In genomic region chr14:122478574-122479011, GRCm38 (mm10) we compare ENCODE assay signal across 11 mouse cellular contexts. TPM values are rescaled to one million over a fixed set of nuclear protein-coding genes. Genes with fewer than 3 reads are reported as not detected.
DNase-seq lines count a peak whose midpoint lies in the region; ATAC-seq and TF ChIP-seq lines count a peak whose summit lies in the region.
"Had no signal": no experiment of that assay in that cellular context is flagged by ENCODE, and none has a peak within 500 bp of the region (broad histone marks: within the 10 kb centered on the region; RNA-seq: fewer than 3 reads in every experiment).

No protein-coding gene starts in this region.

- H3K27ac ChIP-seq in ES-E14 (ENCODE audit: insufficient read depth, low read depth, low read length, poor library complexity, severe bottlenecking) = no peak overlapping the region
- no peak overlapping the region for H3K27ac ChIP-seq in embryonic facial prominence, embryonic 15.5 days (replicated peaks)
- H3K27ac ChIP-seq in limb, embryonic 14.5 days (replicated peaks; ENCODE audit: low read depth, low read length) = peak overlapping the region; percentile 43; the same call in 1 of the 2 replicates

- H3K9ac ChIP-seq in ES-E14 (ENCODE audit: insufficient read depth, low read depth, low read length, poor library complexity, severe bottlenecking) = peak overlapping the region; percentile 8
- H3K9ac ChIP-seq in embryonic facial prominence, embryonic 15.5 days = no peak overlapping the region
- peak overlapping the region; percentile 66 for H3K9ac ChIP-seq in limb, embryonic 14.5 days (ENCODE audit: low read depth, low read length, severe bottlenecking)

- H3K27me3 ChIP-seq in embryonic facial prominence, embryonic 15.5 days = peaks cover 94% of the 10 kb centered on the region
- peaks cover 75% of the 10 kb centered on the region for H3K27me3 ChIP-seq in limb, embryonic 14.5 days (ENCODE audit: control insufficient read depth, insufficient read depth, low read length)

- peak overlapping the region; percentile 56 to 73 for H3K4me3 ChIP-seq in ES-E14 (ENCODE audit: insufficient read depth in 1 of 2, low read depth in 1 of 2, low read length in 2 of 2, poor library complexity in 1 of 2, severe bottlenecking in 1 of 2)
- H3K4me3 ChIP-seq in embryonic facial prominence, embryonic 15.5 days (replicated peaks) = peak overlapping the region; percentile 19; the same call in 1 of the 2 replicates
- H3K4me3 ChIP-seq in limb, embryonic 14.5 days (replicated peaks; ENCODE audit: low read length) = peak overlapping the region; percentile 58

- no peak for TF ChIP-seq POLR2A in limb, embryonic 14.5 days (IDR thresholded peaks at IDR 0.05; ENCODE audit: borderline replicate concordance, extremely low read depth, insufficient read depth, insufficient read length)

- in situ Hi-C loops in ES-E14 (cut with MboI; ENCODE audit: low sequenced_read_pairs in 2 of 2, unreplicated experiment in 2 of 2) = no loop called here

- DNase-seq in B cell, adult 2 months = peak; percentile 37 to 57
- no peak for DNase-seq in ES-E14 (ENCODE audit: low read depth, low spot score)
- no peak for DNase-seq in limb, embryonic 14.5 days (ENCODE audit: low spot score)
- no peak for DNase-seq in urinary bladder, postnatal 14 days (ENCODE audit: low spot score)
- no peak for DNase-seq in T-cell, adult 2 months (ENCODE audit: low spot score)
- DNase-seq in thymus, postnatal 0 days (ENCODE audit: low spot score) = no peak
- DNase-seq in lung, postnatal 25 days (ENCODE audit: low spot score) = no peak
- DNase-seq: adrenal gland, postnatal 25 days had no signal

- no peak for ATAC-seq in embryonic facial prominence, embryonic 15.5 days (ENCODE audit: insufficient number of reproducible peaks, low FRiP score, low TSS enrichment, low read depth)
- no peak for ATAC-seq in limb, embryonic 14.5 days (ENCODE audit: low FRiP score, low read depth)

- peaks cover 0 to 3% of the 10 kb centered on the region in 2 experiments; a peak in 2 of 4 replicates for H3K4me1 ChIP-seq in ES-E14 (ENCODE audit: control insufficient read depth in 2 of 2, insufficient read depth in 2 of 2, low read length in 2 of 2, poor library complexity in 1 of 2)
- H3K4me1 ChIP-seq in embryonic facial prominence, embryonic 15.5 days = peaks cover 33% of the 10 kb centered on the region
- peaks cover 5% of the 10 kb centered on the region; the same call in 1 of the 2 replicates for H3K4me1 ChIP-seq in limb, embryonic 14.5 days (ENCODE audit: control insufficient read depth, insufficient read depth, low read length)

- H3K36me3 ChIP-seq in ES-E14 (ENCODE audit: control insufficient read depth, insufficient read depth, low read length, poor library complexity, severe bottlenecking) = peaks cover 12% of the 10 kb centered on the region
- H3K36me3 ChIP-seq in embryonic facial prominence, embryonic 15.5 days = no peaks in the 10 kb centered on the region
- H3K36me3 ChIP-seq in limb, embryonic 14.5 days (ENCODE audit: control insufficient read depth, insufficient read depth, low read length) = no peaks in the 10 kb centered on the region

- H3K4me2 ChIP-seq in embryonic facial prominence, embryonic 15.5 days (replicated peaks) = no peak overlapping the region
- H3K4me2 ChIP-seq in limb, embryonic 14.5 days (replicated peaks; ENCODE audit: low read depth, low read length, severe bottlenecking) = peak overlapping the region; percentile 65

- WGBS in embryonic facial prominence, embryonic 15.5 days = under 1% methylated on average over 22 of the region's 22 CpGs
- 6% methylated on average over 22 of the region's 22 CpGs for WGBS in limb, embryonic 14.5 days

- no peaks in the 10 kb centered on the region for H3K9me3 ChIP-seq in ES-E14 (ENCODE audit: control insufficient read depth, insufficient read depth, low read depth, low read length)
- no peaks in the 10 kb centered on the region for H3K9me3 ChIP-seq in embryonic facial prominence, embryonic 15.5 days (replicated peaks)
- H3K9me3 ChIP-seq in limb, embryonic 14.5 days (ENCODE audit: control insufficient read depth, low read length) = no peaks in the 10 kb centered on the region

TF ChIP-seq in ES-E14, 5 proteins besides CTCF, POLR2A, EP300 and RAD21:
- no peak for TF ChIP-seq ZC3H11A (IDR thresholded peaks at IDR 0.05; ENCODE audit: borderline replicate concordance, low read depth, low read length)
- TF ChIP-seq ZNF384 (IDR thresholded peaks at IDR 0.05; ENCODE audit: low read depth, low read length) = no peak
- TF ChIP-seq HCFC1 (IDR thresholded peaks at IDR 0.05; ENCODE audit: borderline replicate concordance, insufficient read depth, low read length) = no peak
- TF ChIP-seq MAFK (IDR thresholded peaks at IDR 0.05; ENCODE audit: insufficient read depth, low read depth, low read length) = no peak
- no peak for TF ChIP-seq CHD2 (IDR thresholded peaks at IDR 0.05; ENCODE audit: low read depth, low read length)
TF ChIP-seq in ES-E14: peak in this region for 0.

RNA-seq across cellular contexts. Expression of gene Zic2, which starts 3.4 kb away (rescaled TPM):
- total RNA-seq in ES-E14 (2012; rRNA removed) = 17.3 and 22.1 TPM in 2 replicates
- 0.09 and 0.32 TPM in 2 replicates for polyA plus RNA-seq in embryonic facial prominence, embryonic 15.5 days (2015; fragmentation: Nextera tagmentation; extraction: Ambion mirVana)
- 4.0 and 6.0 TPM in 2 replicates for polyA plus RNA-seq in limb, embryonic 14.5 days (2012; rRNA removed)
- polyA plus RNA-seq in limb, embryonic 14.5 days (2014; fragmentation: Nextera tagmentation; extraction: Ambion mirVana) = 0.80 and 1.1 TPM in 2 replicates
- not detected in 2 replicates for polyA plus RNA-seq in thymus, postnatal 0 days (2015; fragmentation: Nextera tagmentation; extraction: Ambion mirVana)
- total RNA-seq: adrenal gland, postnatal 25 days; heart, adult 18-20 months; liver, adult 2 months had no signal
- polyA plus RNA-seq: liver, adult 2 months had no signal

RNA-seq across cellular contexts. Expression of gene Gm10837, which starts 11.8 kb away (rescaled TPM):
- not detected in 2 replicates for total RNA-seq in ES-E14 (2012; rRNA removed)
- polyA plus RNA-seq in embryonic facial prominence, embryonic 15.5 days (2015; fragmentation: Nextera tagmentation; extraction: Ambion mirVana) = not detected in 2 replicates
- polyA plus RNA-seq in limb, embryonic 14.5 days (2012; rRNA removed) = not detected in 2 replicates
- 0.12 TPM in 1 of 2 replicates, not detected in the other for polyA plus RNA-seq in limb, embryonic 14.5 days (2014; fragmentation: Nextera tagmentation; extraction: Ambion mirVana)
- polyA plus RNA-seq in thymus, postnatal 0 days (2015; fragmentation: Nextera tagmentation; extraction: Ambion mirVana) = not detected in 2 replicates
- total RNA-seq: adrenal gland, postnatal 25 days; heart, adult 18-20 months; liver, adult 2 months had no signal
- polyA plus RNA-seq: liver, adult 2 months had no signal

RNA-seq across cellular contexts. Expression of gene Zic5, which starts 13.1 kb away (rescaled TPM):
- 15.2 and 29.7 TPM in 2 replicates for total RNA-seq in ES-E14 (2012; rRNA removed)
- 0.09 and 0.89 TPM in 2 replicates for polyA plus RNA-seq in embryonic facial prominence, embryonic 15.5 days (2015; fragmentation: Nextera tagmentation; extraction: Ambion mirVana)
- polyA plus RNA-seq in limb, embryonic 14.5 days (2012; rRNA removed) = 0.47 and 1.3 TPM in 2 replicates
- 0.76 and 0.94 TPM in 2 replicates for polyA plus RNA-seq in limb, embryonic 14.5 days (2014; fragmentation: Nextera tagmentation; extraction: Ambion mirVana)
- polyA plus RNA-seq in thymus, postnatal 0 days (2015; fragmentation: Nextera tagmentation; extraction: Ambion mirVana) = not detected in 2 replicates
- total RNA-seq: adrenal gland, postnatal 25 days; heart, adult 18-20 months; liver, adult 2 months had no signal
- polyA plus RNA-seq: liver, adult 2 months had no signal

RNA-seq across cellular contexts. Expression of gene Gm5089, which starts 27.7 kb away (rescaled TPM):
- total RNA-seq in ES-E14 (2012; rRNA removed) = 0.21 and 0.31 TPM in 2 replicates
- 0.08 TPM in 1 of 2 replicates, not detected in the other for polyA plus RNA-seq in embryonic facial prominence, embryonic 15.5 days (2015; fragmentation: Nextera tagmentation; extraction: Ambion mirVana)
- not detected in 2 replicates for polyA plus RNA-seq in limb, embryonic 14.5 days (2012; rRNA removed)
- 0.25 TPM in 1 of 2 replicates, not detected in the other for polyA plus RNA-seq in limb, embryonic 14.5 days (2014; fragmentation: Nextera tagmentation; extraction: Ambion mirVana)
- not detected in 2 replicates for polyA plus RNA-seq in thymus, postnatal 0 days (2015; fragmentation: Nextera tagmentation; extraction: Ambion mirVana)
- total RNA-seq: adrenal gland, postnatal 25 days; heart, adult 18-20 months; liver, adult 2 months had no signal
- polyA plus RNA-seq: liver, adult 2 months had no signal

RNA-seq across cellular contexts. Expression of gene Pcca, which starts 55.5 kb away (rescaled TPM):
- 12.3 and 26.7 TPM in 2 replicates for total RNA-seq in ES-E14 (2012; rRNA removed)
- 20.3 and 22.0 TPM in 2 replicates for polyA plus RNA-seq in embryonic facial prominence, embryonic 15.5 days (2015; fragmentation: Nextera tagmentation; extraction: Ambion mirVana)
- polyA plus RNA-seq in limb, embryonic 14.5 days (2012; rRNA removed) = 11.4 and 15.7 TPM in 2 replicates
- 17.3 and 18.1 TPM in 2 replicates for polyA plus RNA-seq in limb, embryonic 14.5 days (2014; fragmentation: Nextera tagmentation; extraction: Ambion mirVana)
- polyA plus RNA-seq in thymus, postnatal 0 days (2015; fragmentation: Nextera tagmentation; extraction: Ambion mirVana) = 14.9 and 15.6 TPM in 2 replicates

Comparison
In these comparisons a context has a peak if more than half of its experiments do, and no peak if none do; other contexts are left out.
1. DNase-seq: peak in B cell, adult 2 months (2 of 2); none in ES-E14 (single experiment), limb, embryonic 14.5 days (single experiment), urinary bladder, postnatal 14 days (single experiment), T-cell, adult 2 months (single experiment), thymus, postnatal 0 days (single experiment) and lung, postnatal 25 days (single experiment).
2. Peak in every context shown above with its lines, with median percentiles within 50 percentile points of each other: H3K4me3 ChIP-seq.